Mouse (Mus musculus) R1 (cell line): ENCODE results near the gene Iqsec1.

Experiments
- DNase-seq: peaks from one replicate; pipeline ENCODE4 v3.0.0-alpha.2; 2018; ENCODE audit warnings: low read depth, low spot score

Iqsec1 gene

GRCm38 (mm10) chr6:90620791-90621583 is 367.5 kb downstream of the Iqsec1 start:
- no peak for DNase-seq

DNA sequence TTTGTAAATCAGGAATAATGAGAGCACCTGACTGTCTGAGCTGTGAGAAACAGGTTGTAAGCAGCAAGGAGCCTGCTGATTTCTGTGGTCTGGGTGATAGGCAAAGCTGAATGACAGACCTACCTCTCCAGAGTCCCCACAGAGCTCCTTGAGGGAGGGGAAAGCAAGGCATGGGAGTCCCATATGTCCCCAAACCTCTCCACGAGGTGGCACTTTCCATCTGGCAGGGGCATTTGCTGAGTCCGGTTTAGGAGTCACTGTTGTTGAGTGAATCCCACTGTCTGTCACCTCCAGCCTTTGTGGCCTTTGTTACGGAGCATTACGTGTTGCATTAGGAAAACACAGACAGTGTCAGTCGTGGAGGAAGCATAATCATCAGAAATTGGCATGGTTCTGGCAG is 368.5 kb downstream of the Iqsec1 start:
- DNase-seq: no peak

- no peak for DNase-seq
Measured at GRCm38 (mm10) chr6:90618821-90619636, 369.5 kb downstream of the Iqsec1 start.

DNA sequence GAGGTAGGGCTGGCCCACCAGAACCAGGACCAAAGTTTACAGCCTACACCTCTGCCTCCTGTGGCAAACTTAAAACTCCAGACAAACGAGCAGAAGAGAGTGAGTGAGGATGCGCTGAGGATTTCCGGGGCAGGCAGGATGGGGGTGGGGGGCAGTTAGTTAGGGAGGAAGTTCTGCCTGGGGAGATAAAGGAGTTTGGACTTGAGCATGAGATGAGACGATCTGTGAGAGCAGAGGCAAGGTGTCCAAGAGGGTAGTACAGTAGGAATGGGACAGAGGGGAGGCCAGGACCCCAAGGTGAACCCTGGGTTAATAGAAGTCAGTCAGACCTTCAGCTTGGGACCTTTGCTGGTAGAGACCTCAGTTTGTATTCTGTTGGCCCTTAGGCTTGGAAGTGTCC is 370.2 kb downstream of the Iqsec1 start:
- DNase-seq: no peak

DNA sequence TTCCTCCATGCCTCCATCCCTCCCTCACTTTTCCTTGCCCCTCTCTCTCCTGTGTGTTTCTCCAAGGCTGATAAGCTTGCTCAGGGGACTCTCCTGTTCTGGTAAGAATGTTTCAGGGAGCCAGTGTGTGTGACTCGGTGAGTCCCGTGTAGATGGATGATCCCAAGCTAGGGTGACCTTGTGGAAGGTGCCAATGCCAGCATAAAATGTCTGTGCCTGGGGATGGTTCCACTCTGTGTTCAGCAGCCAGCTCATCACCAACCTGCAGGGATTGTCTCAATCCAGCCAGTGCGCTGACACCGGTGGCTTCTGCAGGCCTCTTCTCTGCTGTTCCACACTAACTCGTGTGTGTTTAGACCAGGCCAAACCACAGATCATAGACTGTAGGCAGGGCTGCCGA is 372.0 kb downstream of the Iqsec1 start:
- no peak for DNase-seq

GRCm38 (mm10) chr6:90615991-90616390 is 372.5 kb downstream of the Iqsec1 start:
- DNase-seq: no peak

GRCm38 (mm10) chr6:90615362-90615761 is 373.1 kb downstream of the Iqsec1 start:
- DNase-seq: no peak

DNA sequence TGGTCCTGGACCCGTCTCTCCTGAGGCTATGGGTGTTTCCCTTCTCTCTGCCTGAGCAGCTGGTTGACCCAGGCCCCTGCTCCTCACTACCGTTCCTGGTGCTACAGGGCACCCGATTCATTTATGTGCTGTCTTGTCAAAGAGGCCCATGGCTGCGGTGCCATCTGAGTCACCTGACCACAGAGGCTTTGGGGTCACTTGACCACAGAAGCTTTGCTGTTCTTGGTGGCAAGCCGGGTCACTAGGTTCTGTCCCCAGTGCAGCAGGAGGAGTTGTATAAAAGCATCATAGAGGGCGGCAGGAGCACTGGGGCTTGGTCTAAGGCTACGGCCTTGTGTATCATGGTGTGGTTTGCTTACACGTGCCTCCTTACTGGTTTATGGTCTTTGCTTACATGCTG is 375.2 kb downstream of the Iqsec1 start:
- no peak for DNase-seq

GRCm38 (mm10) chr6:90610248-90610647 is 378.2 kb downstream of the Iqsec1 start:
- no peak for DNase-seq

DNA sequence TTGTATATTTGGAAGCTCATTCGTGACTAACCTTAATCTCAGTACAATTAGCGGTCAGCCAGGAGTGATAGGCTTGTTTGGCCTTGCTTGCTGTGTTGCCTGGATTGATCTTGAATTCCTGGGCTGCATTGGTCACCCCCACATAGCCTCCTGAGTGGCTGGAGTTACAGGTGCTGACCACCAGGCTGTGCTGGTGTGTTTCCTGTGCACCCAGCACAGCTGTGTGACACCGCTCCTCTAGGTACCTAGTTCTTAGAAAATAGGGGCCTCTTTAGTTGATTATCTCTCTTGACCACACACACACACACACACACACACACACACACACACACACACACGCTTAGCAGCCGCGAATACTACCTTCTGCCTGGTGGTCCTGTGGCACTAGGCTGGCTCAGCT is 380.3 kb downstream of the Iqsec1 start:
- peak; percentile 55 for DNase-seq

DNA sequence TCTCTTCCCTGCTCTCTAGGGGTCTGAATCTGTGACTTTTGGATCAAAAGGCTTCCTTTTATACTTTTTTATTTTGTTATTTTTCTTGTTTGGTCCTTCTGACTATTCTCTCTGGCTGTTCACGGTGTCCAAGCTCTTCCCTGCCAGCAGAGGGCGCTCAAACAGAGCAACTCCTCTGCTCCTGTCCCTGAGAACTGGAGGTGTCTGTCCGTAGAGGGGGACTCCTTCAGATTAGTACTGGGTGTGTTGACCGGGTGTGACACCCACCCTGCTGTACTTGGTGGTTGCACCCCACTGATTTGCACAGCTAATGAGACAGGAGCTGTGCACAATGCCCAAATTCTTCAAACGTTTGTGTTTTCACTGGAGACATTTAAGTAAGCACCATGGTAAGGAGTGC is 381.3 kb downstream of the Iqsec1 start:
- DNase-seq: peak; percentile 87

- peak; percentile 88 for DNase-seq
Measured at GRCm38 (mm10) chr6:90606538-90606937, 381.9 kb downstream of the Iqsec1 start.
